Mouse (Mus musculus) spleen, adult 2 months (tissue): ENCODE measurements at regions not wholly inside any gene's neighbourhood (a gene's known extent, or its start where the extent isn't known, plus 50 kb on each side); places are given as distances from the start of the nearest gene placed in this dataset.

ENCODE experiments used
- CTCF ChIP-seq: fragments of 200-500 bp; IDR thresholded peaks from 2 replicates; pipeline ENCODE4 v1.5.1; 2011; ENCODE audit warnings: mild to moderate bottlenecking, inconsistent platforms; ENCODE audit not compliant: insufficient read depth, insufficient read length, insufficient replicate concordance; ENCODE audit errors: extremely low read depth
- POLR2A ChIP-seq: fragments of 200-500 bp; IDR thresholded peaks from 2 replicates; pipeline ENCODE4 v1.6.1; 2011; ENCODE audit warnings: low read depth, low read length, inconsistent platforms

DNA sequence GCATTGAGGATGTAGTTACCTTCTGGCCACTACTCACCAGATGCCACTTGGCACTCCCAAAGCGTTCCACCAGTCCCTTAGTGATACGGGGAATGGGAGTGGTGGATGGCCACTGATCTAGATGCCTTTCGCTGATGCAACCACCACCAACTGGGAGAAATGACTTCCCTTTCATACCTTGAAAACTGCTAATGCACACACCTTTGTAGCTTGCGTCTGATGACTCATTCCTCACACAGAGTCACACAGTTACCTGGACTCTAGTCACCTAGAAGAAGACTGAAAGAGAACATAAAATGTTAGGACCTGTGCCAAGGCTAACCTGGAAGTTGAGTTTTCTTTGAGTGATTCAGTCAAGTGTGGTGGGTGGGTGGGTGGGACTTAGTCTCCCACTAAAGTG lies 90.0 kb upstream of the Tmc1 start:
- TF ChIP-seq CTCF (no peak), POLR2A (no peak)
